Mouse (Mus musculus): Measurements from ENCODE around the gene Hs3st5. TPM values are rescaled to one million over a fixed set of nuclear protein-coding genes. Genes with fewer than 3 reads are reported as not detected.

Hs3st5 gene
- polyA plus RNA-seq, 1 experiment, result not detected

GRCm38 (mm10) chr10:36773595-36773994 lies 267.0 kb downstream of the Hs3st5 start:
- Histone ChIP-seq H3K4me3 (ENCODE audit: insufficient read depth, low read depth, low read length) (no peak overlapping the region), H3K27ac (ENCODE audit: insufficient read depth, low read depth, low read length) (no peak overlapping the region), H3K4me1 (ENCODE audit: control insufficient read depth, insufficient read depth, low read length) (no peaks in the 10 kb centered on the region)
- TF ChIP-seq CTCF (IDR thresholded peaks at IDR 0.05; ENCODE audit: insufficient read depth, low read depth, low read length) (no peak), POLR2A (IDR thresholded peaks at IDR 0.05; ENCODE audit: insufficient read depth, low read depth, low read length) (no peak)

- no peak for TF ChIP-seq CTCF (IDR thresholded peaks at IDR 0.05; ENCODE audit: insufficient read depth, low read depth, low read length)
- no peak for TF ChIP-seq POLR2A (IDR thresholded peaks at IDR 0.05; ENCODE audit: insufficient read depth, low read depth, low read length)
- H3K4me3 ChIP-seq (ENCODE audit: insufficient read depth, low read depth, low read length), result no peak overlapping the region
- 87% methylated on average over 6 of the region's 6 CpGs for WGBS
- H3K4me1 ChIP-seq (ENCODE audit: control insufficient read depth, insufficient read depth, low read length), result no peaks in the 10 kb centered on the region
- H3K27ac ChIP-seq (ENCODE audit: insufficient read depth, low read depth, low read length), result no peak overlapping the region
Observed at GRCm38 (mm10) chr10:36774898-36775297, 268.3 kb downstream of the Hs3st5 start.

- H3K27ac ChIP-seq (ENCODE audit: insufficient read depth, low read depth, low read length), result no peak overlapping the region
- TF ChIP-seq POLR2A (IDR thresholded peaks at IDR 0.05; ENCODE audit: insufficient read depth, low read depth, low read length), result no peak
- TF ChIP-seq CTCF (IDR thresholded peaks at IDR 0.05; ENCODE audit: insufficient read depth, low read depth, low read length), result no peak
- H3K4me3 ChIP-seq (ENCODE audit: insufficient read depth, low read depth, low read length), result no peak overlapping the region
- 53% methylated on average over 1 of the region's 1 CpGs for WGBS
- no peaks in the 10 kb centered on the region for H3K4me1 ChIP-seq (ENCODE audit: control insufficient read depth, insufficient read depth, low read length)
Observed at GRCm38 (mm10) chr10:36781641-36782040, 275.0 kb downstream of the Hs3st5 start.

GRCm38 (mm10) chr10:36786970-36787369 lies 280.4 kb downstream of the Hs3st5 start:
- WGBS, result 75% methylated on average over 7 of the region's 7 CpGs
- H3K27ac ChIP-seq (ENCODE audit: insufficient read depth, low read depth, low read length), result no peak overlapping the region
- no peaks in the 10 kb centered on the region for H3K4me1 ChIP-seq (ENCODE audit: control insufficient read depth, insufficient read depth, low read length)
- H3K4me3 ChIP-seq (ENCODE audit: insufficient read depth, low read depth, low read length), result no peak overlapping the region
- TF ChIP-seq POLR2A (IDR thresholded peaks at IDR 0.05; ENCODE audit: insufficient read depth, low read depth, low read length) (no peak), CTCF (IDR thresholded peaks at IDR 0.05; ENCODE audit: insufficient read depth, low read depth, low read length) (no peak)

- TF ChIP-seq POLR2A (IDR thresholded peaks at IDR 0.05; ENCODE audit: insufficient read depth, low read depth, low read length) (no peak), CTCF (IDR thresholded peaks at IDR 0.05; ENCODE audit: insufficient read depth, low read depth, low read length) (no peak)
- WGBS, result 34% methylated on average over 2 of the region's 2 CpGs
- Histone ChIP-seq H3K27ac (ENCODE audit: insufficient read depth, low read depth, low read length) (no peak overlapping the region), H3K4me3 (ENCODE audit: insufficient read depth, low read depth, low read length) (no peak overlapping the region), H3K4me1 (ENCODE audit: control insufficient read depth, insufficient read depth, low read length) (no peaks in the 10 kb centered on the region)
Observed at GRCm38 (mm10) chr10:36791771-36792170, 285.2 kb downstream of the Hs3st5 start.

GRCm38 (mm10) chr10:36795311-36795710 lies 288.7 kb downstream of the Hs3st5 start:
- TF ChIP-seq POLR2A (IDR thresholded peaks at IDR 0.05; ENCODE audit: insufficient read depth, low read depth, low read length) (no peak), CTCF (IDR thresholded peaks at IDR 0.05; ENCODE audit: insufficient read depth, low read depth, low read length) (no peak)
- H3K27ac ChIP-seq (ENCODE audit: insufficient read depth, low read depth, low read length), result no peak overlapping the region

GRCm38 (mm10) chr10:36800925-36801482 lies 294.4 kb downstream of the Hs3st5 start:
- Histone ChIP-seq H3K27ac (ENCODE audit: insufficient read depth, low read depth, low read length) (no peak overlapping the region), H3K4me1 (ENCODE audit: control insufficient read depth, insufficient read depth, low read length) (no peaks in the 10 kb centered on the region), H3K4me3 (ENCODE audit: insufficient read depth, low read depth, low read length) (no peak overlapping the region)
- TF ChIP-seq POLR2A (IDR thresholded peaks at IDR 0.05; ENCODE audit: insufficient read depth, low read depth, low read length) (no peak), CTCF (IDR thresholded peaks at IDR 0.05; ENCODE audit: insufficient read depth, low read depth, low read length) (no peak)
- 50% methylated on average over 2 of the region's 2 CpGs for WGBS

More at GRCm38 (mm10) chr10:36795311-36795710, 288.7 kb downstream of the Hs3st5 start:
- no peak overlapping the region for H3K4me3 ChIP-seq (ENCODE audit: insufficient read depth, low read depth, low read length)
- H3K4me1 ChIP-seq (ENCODE audit: control insufficient read depth, insufficient read depth, low read length), result no peaks in the 10 kb centered on the region

- no peak overlapping the region for H3K27ac ChIP-seq (ENCODE audit: insufficient read depth, low read depth, low read length)
- no peak for TF ChIP-seq POLR2A (IDR thresholded peaks at IDR 0.05; ENCODE audit: insufficient read depth, low read depth, low read length)
- no peak for TF ChIP-seq CTCF (IDR thresholded peaks at IDR 0.05; ENCODE audit: insufficient read depth, low read depth, low read length)
- no peaks in the 10 kb centered on the region for H3K4me1 ChIP-seq (ENCODE audit: control insufficient read depth, insufficient read depth, low read length)
- H3K4me3 ChIP-seq (ENCODE audit: insufficient read depth, low read depth, low read length), result no peak overlapping the region
- 43% methylated on average over 2 of the region's 2 CpGs for WGBS
Observed at GRCm38 (mm10) chr10:36803705-36804104, 297.1 kb downstream of the Hs3st5 start.

- Histone ChIP-seq H3K4me1 (ENCODE audit: control insufficient read depth, insufficient read depth, low read length) (no peaks in the 10 kb centered on the region), H3K4me3 (ENCODE audit: insufficient read depth, low read depth, low read length) (no peak overlapping the region), H3K27ac (ENCODE audit: insufficient read depth, low read depth, low read length) (no peak overlapping the region)
- 64% methylated on average over 4 of the region's 4 CpGs for WGBS
- TF ChIP-seq POLR2A (IDR thresholded peaks at IDR 0.05; ENCODE audit: insufficient read depth, low read depth, low read length), result no peak
- no peak for TF ChIP-seq CTCF (IDR thresholded peaks at IDR 0.05; ENCODE audit: insufficient read depth, low read depth, low read length)
Observed at GRCm38 (mm10) chr10:36805265-36805664, 298.7 kb downstream of the Hs3st5 start.

GRCm38 (mm10) chr10:36805788-36806187 lies 299.2 kb downstream of the Hs3st5 start:
- 85% methylated on average over 5 of the region's 5 CpGs for WGBS
- H3K27ac ChIP-seq (ENCODE audit: insufficient read depth, low read depth, low read length), result no peak overlapping the region
- H3K4me1 ChIP-seq (ENCODE audit: control insufficient read depth, insufficient read depth, low read length), result no peaks in the 10 kb centered on the region
- H3K4me3 ChIP-seq (ENCODE audit: insufficient read depth, low read depth, low read length), result no peak overlapping the region
- TF ChIP-seq POLR2A (IDR thresholded peaks at IDR 0.05; ENCODE audit: insufficient read depth, low read depth, low read length), result no peak
- TF ChIP-seq CTCF (IDR thresholded peaks at IDR 0.05; ENCODE audit: insufficient read depth, low read depth, low read length), result no peak
